Mouse (Mus musculus) 3T3-L1 (cell line): ENCODE measurements around the gene Cd8a.

Experiments
- DNase-seq: peaks from one replicate; pipeline ENCODE4 v3.0.0-alpha.2; 2015; ENCODE audit warnings: low read depth, low spot score

Gene Cd8a

DNA sequence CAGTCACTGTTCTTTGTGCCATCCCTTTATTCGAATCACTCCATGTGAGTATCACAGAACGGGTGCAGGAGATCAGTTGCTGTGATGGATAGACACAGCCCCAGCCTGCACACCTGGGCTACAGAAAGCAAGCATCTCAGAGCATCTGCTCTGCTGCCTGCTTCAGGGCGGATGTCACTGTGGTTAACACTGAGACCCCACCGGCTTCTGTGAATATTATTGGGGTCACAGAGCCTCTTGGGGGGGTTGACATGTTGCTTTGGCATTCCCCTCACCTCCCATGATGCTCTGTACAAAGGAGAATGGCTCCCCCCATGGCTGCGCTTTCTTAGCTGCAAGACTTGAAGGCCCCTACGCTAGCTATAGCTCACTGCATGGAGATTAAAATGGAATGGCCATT lies 3.8 kb upstream of the Cd8a start:
- no peak for DNase-seq

DNA sequence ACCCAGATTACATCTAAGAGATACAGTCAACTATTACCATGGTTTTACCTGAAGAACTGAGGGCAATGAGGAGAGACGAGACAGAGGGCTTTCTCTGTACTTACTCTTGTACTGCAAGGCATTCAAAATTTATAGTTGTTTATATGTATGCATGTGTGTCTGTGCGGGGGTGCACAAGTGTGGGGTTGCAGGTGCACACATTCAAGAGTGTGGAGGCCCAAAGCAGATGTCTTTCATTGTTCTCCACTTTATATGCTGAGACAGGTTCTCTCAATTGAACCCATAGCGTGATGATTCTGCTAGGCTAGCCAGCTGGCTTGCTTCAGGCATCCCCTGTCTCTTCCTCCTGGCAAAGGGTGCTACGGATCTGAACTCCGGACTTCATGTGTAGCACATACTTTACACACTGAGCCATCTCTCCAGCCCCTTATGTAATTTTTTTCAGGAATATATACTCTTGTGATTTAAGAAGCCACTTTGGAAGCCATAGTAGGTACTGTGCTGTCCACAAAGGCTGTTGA lies 2.1 kb upstream of the Cd8a start:
- DNase-seq = no peak

DNA sequence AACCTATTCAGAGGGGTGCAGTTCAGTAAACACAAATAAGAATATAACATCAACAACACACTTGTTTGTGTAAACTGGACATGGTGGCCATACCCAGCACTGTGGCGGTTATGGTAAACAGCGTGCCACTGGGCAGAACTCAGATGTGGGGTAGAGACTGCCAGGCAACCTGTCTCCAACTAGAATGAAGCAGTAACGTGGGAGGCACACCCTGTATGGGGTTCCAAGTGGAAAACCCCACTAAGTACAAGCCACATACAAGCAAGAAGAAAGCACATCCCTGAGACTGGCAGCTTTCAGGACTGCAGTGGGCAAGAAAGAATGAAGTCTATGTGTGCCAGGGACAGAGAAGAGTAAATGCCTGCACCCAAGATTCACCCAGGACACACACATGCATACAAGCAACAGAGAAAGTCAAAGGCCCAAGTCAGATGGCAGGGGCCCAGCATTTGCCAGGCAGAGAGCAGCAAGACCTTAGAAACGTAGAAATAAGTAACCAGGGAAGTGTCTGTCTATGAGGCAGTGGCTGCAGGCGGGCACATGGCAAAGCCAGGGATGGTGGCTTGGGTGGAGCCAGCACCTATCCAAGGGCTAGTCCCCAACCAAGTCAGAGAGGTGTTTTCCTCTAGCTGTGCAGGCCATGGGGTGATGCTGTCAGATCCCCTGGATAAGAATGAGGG lies 1.0 kb upstream of the Cd8a start:
- no peak for DNase-seq

DNA sequence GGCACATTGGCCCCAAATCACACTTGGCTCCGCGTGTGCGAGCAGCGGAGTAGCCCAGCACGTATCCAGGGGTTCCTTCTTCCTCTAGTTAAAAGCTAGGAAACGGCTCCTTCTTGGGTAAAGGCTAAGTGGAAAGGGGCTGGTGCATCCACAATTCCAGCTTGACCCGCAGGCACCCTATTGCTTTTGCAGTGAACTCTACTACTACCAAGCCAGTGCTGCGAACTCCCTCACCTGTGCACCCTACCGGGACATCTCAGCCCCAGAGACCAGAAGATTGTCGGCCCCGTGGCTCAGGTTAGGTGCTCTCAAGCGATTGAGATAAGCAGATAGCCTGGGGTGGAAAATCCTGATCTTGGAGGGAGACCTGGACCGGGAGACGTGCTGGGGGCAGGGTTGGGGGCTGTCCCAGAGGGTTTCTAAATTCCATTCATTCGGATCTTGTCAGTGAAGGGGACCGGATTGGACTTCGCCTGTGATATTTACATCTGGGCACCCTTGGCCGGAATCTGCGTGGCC lies 1.1 kb downstream of the Cd8a start:
- DNase-seq = no peak

DNA sequence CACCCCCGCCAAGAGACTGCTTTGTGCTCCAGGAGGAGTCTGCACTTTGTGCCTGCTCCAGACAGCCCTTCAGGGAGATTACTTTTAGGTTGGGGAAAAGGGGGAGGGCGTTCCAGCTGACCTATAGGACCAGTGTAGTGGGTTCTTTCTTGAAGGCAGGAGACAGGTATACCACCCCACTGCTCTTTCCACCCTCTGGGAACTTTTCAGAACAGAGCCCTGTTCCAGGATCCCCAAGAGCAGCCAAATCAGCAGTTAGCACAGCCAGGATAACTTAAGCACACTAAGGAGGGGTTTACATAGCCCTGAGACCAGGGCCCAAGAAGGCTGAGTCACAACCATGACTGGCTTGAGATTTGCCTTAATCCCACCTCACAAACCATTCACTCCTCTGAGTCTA lies 1.7 kb downstream of the Cd8a start:
- DNase-seq = no peak

DNA sequence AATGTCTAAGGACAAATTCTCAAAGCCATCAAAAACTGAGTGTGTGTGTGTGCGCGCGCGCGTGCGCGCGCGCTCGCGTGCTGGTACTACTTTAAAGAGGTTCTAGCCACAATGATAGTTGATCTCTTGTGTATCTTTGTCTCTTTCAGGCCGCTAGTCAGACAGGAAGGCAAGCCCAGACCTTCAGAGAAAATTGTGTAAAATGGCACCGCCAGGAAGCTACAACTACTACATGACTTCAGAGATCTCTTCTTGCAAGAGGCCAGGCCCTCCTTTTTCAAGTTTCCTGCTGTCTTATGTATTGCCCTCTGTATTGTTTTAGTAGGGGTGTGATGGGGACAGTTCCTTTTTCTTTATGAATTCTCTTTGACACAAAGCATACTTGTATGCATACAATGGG lies 3.5 kb downstream of the Cd8a start:
- DNase-seq = no peak

DNA sequence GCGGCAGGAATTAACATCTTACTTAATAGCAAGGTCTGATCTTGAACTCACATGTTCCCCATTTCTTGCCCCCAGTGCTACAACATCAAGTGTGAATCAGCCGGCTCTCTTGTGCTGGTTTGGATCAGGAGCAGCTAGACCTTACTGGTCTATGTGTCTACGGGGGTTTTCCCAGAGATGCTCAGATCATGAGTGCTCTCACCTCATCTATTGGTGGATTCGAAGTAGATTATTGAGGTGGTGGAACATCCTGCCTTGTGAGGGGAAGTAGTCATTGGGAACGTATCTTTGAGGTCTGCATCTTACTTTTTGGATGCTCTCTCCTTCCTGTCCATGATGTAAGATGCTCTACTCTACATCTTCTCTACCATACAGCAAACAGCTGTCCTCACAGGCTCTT lies 8.4 kb downstream of the Cd8a start:
- DNase-seq = no peak

DNA sequence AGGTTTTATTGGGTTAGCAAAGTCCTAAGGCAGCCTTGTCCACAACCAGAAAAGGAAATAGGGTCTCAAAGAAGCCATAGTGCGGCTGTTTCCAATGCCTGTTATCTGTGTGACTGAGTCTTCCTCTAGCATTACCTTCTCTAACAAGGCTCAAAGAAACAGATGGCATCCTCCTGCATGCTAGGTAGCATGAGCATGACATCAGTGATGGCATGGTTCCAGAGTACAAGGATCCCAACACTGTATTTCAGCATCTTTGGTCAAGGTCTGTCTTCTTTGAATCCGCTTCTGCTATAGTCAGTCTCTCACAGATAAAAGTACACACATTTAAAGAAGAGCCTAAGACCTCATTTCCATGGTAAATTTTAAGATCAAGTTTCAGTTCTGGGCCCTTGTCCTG lies 17.3 kb downstream of the Cd8a start:
- DNase-seq = no peak

DNA sequence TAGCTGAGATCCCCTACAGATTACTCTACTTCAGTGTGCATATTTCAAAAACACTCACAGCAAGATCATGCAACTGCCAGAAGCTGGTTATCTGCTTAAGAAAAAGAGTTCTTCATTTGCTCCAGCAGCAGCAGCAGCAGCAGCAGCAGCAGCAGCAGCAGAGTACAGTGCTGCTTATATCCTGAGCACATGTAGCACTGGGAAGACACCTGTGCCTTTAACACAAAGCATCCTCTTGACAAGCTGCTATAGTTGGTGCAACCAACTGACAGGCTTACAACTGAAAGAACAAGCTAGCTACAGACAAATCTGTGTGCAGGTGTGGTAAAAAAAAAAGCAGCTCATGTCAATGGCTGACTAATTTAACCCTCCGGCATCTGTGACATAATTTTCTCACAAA lies 22.8 kb downstream of the Cd8a start:
- DNase-seq = no peak

DNA sequence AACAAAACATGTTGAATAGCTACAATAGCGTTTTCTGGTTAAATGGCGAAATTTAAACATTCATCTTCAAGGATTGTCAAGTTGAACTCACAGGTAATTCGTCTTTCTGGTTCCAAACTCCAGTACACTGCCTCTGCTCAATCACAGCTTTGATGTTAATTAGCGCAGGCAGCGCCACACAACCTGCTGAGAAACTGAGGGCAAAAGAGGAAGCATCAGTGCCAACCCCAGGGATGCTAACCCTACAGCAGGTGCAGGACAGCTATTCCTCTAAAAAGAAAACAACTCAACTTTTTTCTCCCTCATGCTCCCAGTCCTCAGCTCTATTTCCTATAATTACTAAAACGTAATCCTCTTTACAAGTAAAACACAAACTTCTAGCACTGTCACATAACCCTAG lies 23.5 kb downstream of the Cd8a start:
- DNase-seq = no peak

DNA sequence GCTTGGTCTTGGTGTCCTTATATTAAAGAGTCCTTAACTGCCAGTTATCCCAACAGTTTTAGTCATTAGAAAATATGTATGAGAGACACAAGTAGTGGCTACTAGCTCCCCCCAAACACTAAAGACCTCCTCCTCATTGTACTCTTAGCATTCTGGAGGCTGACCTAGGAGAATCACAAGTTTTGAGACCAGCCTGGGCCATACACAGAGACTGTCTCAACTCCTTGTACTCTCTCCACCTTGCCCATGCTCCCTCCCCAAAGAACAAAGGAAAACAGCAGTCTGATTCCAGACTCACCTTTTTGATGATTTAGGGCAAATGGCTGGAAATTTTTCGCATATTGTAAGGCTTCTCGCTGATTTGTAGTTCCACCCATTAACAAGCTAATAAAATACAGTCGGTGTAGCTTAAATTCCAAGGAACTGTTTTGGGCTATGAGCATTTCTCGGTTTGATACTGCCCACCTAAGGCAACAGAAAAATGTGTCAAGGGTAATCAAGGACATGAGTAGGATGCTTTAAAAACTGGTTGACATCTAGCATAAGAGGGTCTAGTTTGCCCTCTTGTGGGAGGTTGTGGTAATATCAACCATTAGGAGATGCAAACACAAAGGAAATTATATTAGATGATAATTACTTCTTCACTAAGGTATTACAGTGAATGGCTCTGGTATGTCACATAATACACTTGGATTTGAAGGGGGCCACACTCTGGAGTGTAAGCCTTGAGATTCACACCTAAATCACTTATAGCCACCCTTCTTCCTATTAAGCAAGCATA lies 25.8 kb downstream of the Cd8a start:
- peak; percentile 74 for DNase-seq

DNA sequence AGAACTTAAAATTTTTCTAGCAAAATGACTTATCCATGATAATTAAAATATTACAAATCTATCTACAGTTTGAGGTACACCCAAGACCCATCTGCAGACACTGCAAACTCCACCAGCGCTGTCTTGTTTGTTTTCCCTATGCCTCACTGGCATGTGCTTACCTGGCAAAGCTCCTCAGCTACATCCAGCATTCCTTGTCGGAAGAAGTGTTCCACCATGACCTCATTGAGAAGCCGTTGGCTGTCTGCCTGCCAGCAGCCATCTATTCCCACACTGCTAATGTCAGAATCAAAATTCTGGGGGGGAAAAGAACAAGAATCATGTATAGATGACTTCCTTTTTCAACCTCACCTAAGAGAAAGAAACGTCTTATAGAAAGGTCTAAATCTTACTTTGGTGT lies 41.4 kb downstream of the Cd8a start:
- DNase-seq = no peak

DNA sequence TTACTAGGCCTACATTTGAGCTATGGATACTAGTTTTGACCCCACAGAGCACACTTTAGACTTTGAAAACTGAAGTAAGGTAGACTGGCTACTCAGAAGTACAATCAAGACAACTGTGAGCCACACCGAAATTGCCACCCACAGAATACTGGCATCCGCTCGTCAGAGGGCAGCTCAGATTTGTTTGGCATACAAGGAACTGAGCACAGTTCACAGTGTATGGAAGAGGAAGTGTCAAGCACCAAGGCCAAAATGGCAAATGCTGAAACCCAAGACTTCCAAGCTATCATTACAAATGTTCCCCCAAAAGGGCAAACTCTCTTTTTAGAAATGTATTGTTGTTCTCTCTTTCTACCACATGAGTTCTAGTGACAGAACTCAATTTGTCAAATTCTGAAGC lies 42.2 kb downstream of the Cd8a start:
- no peak for DNase-seq

DNA sequence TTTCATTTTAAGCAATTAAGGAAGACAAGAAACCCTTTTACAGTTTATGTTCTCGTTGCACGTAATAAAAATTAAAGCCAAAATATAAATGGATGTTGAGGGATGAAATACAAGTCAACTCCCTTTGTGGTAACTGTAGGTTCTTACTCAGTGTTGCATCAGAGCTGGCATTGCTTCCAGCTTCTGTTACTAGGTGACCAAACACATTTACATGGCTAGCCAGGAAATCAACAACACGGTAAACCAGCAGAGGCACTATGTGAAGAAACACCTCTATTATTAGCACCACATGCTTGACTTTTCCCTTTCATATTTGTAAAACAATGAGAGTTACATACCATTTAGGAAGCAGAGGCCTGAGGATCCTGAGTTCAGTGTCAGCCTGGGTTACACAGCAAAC lies 45.6 kb downstream of the Cd8a start:
- peak; percentile 97 for DNase-seq

DNA sequence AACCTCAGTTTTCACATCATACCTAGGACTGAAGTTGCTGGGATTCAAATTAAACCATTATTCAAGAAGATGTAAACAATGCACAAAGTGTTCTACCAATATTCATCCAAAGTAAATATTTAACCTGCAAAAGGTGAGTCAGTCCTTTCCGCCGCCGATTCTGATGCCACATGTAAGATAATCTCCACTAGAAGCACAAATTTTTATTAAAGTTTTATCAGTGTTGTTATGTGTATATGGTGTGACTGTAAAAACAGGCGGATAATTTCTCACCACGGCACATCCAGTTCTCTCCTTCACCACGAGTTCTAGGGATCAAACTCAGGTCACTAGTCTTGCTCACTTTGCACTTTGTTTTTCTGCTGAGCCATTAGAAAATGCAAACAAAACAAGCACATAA lies 47.6 kb downstream of the Cd8a start:
- DNase-seq = no peak

DNA sequence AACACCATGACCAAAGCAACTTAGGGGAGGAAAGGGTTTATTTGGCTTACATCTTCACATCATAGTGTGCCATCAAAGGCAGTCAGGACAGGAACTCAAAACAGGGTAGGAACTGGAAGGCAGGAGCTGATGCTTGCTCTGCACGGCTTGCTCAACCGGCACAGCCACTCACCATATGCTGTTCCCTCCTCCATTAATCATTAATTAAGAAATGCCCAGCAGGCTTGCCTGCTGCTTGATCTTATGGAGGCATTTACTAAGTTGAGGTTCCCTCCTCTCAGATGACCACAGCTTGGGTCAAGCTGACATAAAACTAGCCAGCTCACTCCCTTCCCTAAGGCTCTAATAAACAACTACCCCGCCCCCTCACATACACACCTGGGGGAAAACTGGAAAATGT lies 48.9 kb downstream of the Cd8a start:
- DNase-seq = no peak

DNA sequence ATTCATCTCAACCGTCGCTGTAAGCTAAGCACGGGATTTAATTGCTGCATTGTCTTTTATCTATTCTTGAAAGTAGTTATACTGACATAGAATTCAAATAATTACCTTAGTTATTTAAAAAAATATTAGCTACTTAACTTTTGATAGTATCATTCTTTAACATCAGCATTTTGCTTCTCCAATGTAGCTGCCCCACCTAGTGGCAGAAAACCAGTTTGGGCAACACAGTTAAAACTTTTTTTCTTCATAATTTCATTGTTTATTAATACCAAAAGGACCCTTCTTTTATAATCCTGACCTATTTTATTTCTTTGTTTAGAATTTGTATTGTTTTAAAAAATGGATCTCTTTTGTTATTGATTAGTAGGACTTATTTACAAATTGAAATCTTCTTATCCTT lies 49.9 kb downstream of the Cd8a start:
- DNase-seq = peak; percentile 65

DNA sequence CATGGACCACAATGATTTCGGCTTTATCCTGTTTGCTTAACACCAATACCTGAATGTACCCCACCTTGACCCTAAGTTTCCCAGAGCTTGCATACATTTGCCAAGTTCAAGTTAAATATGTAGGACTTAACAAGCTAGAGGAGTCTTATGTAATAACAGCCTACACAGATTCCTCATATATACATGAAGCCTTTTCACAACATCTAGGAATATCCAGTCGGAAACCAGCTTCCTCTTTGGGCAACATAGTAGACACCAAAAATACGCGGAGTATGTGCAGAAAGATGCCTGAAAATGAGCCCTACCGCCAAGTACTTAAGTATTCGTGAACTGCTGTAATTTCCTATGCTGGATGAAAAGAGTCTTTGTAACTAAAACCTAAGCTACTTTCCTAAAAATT lies 52.5 kb downstream of the Cd8a start:
- no peak for DNase-seq

DNA sequence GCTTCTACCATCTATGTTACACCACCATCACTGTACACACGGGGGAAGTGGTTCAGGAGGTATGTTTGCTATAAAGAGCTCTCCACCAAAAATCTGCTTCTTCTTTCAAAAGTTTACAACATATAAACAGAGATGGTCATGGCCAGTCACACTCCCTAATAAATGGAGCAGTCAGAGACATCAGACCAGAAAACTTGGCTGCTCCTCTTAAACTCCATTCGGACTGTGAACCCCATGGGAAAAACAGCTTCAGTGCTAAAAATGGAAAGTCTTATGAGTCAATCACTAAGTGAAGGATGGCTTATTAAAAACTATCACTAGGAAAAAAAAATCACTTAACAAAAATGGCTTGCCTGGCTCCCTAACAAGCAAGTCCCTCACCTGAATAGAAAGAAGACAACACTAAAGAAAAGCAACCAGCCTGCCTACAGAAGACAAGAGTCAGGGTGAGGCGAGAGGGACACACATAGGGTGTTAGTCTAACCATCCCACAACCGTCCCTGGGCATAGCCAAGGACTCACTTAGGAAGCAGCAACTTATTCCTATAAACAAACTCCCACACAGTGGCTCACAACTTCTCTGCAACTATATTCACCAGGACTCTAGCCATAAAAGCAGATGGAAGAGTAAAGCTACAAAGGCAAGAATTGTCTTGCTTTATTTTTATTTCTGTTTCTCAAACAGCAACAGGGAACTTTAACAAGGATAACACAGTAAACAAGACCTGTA lies 54.9 kb downstream of the Cd8a start:
- peak; percentile 27 for DNase-seq
